Mouse (Mus musculus) skeletal muscle tissue, adult 2 months (tissue): Measurements from ENCODE around the gene Camkmt.

ENCODE experiments used
- DNase-seq: peaks from one replicate; pipeline ENCODE4 v3.0.0-alpha.2; 2012; ENCODE audit warnings: low read depth, low spot score

Camkmt gene

DNA sequence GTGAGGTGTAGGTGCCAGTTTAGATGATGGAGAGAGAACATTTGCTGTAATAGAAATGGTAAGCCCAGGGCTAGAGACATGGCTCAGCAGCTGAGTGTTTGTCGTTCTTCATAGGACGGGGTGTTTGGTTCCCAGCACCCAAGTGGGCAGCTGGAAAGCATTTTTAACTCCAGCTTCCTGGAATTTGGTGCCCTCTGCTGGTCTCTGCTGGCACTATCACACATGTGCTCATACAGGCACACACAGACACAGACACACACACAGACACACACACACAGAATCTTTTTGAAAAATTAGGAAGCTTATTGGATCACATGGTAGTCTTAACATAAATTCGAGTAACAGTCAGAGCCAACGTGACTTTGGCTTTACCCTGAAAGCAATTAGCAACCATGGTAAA lies 200.8 kb downstream of the Camkmt start:
- DNase-seq: no peak

DNA sequence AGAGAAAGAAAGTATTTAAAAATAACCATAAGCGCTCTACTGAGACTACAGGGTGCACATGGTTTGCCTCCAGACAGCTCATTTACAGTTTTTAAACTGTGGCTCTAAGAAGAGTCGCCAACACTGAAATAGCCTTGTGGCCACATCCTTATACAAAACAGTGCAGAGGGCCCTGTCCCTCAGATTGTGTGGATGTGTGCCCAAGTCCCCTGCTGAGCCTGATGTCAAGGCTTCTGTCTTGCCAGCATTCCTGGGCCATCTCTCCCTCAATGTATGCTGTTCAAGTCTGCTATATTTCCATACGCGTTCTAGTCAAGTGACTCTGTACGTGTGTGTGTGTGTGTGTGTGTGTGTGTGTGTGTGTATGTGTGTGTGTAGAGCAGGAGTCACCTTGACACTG lies 201.2 kb downstream of the Camkmt start:
- no peak for DNase-seq

DNA sequence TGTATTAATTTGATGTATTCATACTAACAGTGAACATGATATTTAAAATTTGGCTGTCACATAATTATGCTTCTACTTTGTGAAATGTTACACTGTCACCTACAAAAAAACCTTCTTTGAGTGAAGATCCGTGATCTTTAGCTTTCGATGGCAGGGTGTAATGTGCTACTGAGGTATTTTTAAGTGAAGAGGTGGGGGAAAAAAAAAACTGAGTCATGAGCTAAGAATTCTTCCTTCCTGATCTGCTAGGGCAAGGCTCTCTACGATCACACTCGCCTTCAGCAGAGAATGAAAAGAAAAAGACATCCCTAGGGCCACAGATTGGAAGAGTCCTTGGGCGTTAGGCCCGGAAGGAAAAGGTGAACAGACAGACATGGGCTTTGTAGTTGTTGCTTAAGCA lies 201.9 kb downstream of the Camkmt start:
- DNase-seq: no peak

DNA sequence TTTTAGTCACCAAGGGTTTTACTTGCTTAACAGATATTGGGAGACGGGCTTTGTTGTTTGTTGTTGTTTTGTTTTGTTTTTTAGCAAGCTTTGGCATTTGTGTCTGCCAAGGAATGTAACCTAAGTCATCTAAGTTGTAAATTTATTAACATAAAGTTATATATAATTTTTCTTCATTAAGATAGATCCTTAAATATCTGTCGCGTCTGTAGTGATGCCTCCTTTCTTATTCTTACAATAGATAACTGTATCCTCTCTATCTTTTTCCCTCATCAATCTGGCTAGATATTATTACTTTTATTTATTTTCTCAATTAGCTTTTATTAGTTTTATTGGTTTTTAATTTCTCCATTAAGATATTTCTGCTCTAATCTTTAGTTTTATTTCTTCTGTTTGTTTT lies 213.3 kb downstream of the Camkmt start:
- no peak for DNase-seq

DNA sequence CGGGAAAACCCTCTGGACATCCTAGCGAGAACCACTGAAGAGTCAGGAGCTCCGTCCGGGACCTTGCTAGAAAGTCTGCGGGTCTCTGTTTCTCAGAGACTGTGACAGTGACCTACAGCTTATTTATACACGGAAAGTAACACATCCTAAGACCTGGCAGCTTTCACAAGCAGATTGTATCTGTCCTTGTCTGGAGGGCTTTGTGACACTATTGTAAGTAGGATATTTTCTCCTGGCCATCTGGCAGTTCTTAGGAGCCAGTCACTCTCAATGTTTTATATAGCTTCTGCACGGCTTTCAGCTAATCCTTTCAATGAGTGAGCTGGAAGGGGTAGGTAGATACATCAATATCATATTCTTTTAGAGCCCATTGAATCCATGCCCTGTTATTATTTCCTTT lies 218.2 kb downstream of the Camkmt start:
- DNase-seq: no peak

DNA sequence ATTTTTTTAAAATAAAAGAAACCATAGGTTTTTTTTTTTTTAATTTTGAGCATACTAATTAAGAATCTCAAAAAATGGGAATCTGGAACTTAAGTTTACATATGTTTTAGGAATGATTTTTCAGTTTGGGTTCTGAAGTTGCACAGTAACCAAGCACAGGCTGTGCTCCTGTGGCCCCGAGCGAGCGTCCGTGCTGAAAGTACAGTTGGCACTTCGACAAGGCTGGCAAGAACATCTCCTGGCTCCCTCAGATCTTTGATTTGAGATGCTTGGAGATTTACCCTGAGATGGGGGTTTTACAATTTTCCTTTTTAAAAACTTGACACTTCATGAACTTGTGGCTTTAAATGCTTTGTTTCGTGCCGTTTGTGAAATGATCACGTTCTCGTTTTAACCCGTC lies 218.7 kb downstream of the Camkmt start:
- no peak for DNase-seq

DNA sequence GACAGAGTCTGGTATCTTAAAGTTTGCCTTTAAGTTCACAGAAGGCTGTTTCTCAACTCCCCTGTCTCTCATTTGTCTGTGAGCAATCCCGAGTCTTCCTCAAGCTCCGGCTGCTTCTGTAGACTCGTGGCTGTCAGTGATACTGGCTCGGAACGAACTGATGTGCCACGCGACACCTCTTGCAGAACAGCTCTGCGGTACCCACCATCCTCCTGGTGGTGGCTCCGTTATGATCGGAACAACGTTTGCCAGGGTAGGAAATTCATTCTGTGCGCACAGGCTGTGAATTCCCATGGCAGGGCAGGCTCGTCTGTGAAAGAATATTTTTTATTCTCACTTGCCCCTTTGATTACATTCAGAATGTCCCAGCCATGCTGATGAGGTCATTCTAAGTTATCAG lies 221.0 kb downstream of the Camkmt start:
- no peak for DNase-seq

DNA sequence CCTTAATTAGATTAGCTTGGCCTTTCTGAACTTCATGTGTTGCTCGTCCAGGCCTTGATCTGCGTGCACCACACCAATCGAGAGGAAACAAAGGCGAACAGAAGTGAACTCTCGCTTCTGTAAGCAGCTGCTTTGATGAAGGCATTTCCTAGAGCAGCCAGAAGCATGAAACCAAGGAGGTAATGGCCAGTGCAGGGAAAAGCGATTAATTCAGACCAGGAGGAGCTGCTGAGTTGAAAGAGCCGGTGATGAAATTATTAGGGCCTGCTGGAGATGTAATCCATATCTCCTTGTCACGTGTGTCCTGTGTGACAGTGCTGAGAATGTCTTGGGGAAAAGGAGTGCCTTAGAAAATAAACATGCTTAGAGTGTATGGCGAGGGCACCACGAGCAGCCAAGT lies 228.0 kb downstream of the Camkmt start:
- DNase-seq: no peak

DNA sequence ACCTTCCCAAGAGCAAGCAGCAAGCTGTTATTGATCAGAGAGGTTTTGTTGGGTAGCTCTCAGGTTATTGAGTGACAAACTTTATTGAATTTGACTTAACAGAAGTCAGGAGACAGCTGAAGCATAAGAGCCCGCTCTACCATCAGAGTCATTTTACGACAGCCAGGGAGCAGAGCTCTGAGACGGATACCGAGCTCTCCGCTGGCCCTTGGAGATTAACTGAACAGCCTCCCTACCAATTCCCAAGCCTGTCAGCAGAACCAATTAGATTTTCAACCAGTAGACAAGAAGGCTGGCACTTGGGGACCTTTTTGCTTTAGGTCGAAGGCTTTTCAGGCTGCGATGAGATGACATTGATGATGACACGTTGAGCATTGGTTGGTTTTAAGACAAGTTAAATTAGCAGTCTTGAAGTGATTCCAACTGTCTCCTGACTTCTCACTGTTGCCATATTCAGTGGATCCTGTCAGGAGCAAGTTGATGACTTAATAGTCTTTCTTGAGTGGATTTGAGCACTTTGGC lies 229.5 kb downstream of the Camkmt start:
- no peak for DNase-seq

DNA sequence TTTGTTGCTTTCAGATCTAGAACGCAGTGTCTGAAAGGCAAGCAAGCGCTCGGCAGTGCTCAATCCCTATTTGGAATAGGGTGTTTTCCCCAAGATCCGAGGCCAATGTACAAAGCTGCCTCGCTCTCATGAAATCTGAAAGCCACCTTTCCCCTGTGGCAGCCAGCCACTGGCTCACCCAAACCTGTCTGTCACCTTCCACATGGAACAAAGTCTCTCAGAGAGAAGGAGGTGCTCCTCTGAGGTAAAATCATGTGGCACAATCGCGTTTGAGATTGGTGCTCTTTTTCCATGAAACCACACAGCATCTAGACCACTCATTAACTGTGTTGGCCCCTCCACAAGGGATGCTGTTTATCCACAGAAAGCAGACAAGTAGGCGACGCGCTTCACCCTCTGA lies 238.5 kb downstream of the Camkmt start:
- DNase-seq: no peak

DNA sequence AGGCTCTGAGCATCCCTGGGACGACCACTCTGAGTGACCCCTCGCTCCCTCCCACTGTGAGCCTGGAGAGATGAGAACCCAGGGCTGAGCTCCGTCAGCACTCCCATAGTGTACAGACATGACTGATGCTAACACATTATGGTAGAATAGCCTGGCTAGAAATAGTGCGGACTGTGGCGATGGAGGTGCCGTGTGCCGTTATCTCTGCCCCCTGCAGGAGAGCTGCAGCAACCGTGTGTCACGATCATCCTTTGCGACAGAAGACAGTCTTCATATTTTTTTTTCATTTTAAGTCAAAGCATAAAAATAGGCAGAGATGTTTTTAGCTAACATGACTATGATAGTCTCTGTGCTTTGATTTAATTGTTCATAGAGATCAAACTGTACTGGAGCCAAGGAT lies 245.1 kb downstream of the Camkmt start:
- no peak for DNase-seq

DNA sequence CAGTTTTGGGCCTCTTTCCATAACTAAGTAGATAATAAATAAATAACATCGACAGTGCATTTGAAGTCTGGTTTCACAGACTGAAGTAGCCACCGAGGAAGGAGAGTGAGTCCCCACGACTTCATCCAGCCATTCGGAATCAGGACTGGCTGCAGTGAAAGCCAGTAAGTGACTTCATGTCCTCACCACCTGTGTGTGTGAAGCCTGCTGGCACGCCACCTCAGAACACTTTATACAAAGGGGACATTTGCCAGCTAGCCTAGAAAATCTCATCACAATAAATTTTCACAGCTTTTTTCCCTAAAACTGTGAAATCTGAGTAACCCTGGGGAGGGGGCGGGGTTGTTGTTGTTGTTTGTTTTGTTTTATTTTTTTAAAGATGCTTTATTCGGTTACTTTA lies 247.3 kb downstream of the Camkmt start:
- DNase-seq: no peak

DNA sequence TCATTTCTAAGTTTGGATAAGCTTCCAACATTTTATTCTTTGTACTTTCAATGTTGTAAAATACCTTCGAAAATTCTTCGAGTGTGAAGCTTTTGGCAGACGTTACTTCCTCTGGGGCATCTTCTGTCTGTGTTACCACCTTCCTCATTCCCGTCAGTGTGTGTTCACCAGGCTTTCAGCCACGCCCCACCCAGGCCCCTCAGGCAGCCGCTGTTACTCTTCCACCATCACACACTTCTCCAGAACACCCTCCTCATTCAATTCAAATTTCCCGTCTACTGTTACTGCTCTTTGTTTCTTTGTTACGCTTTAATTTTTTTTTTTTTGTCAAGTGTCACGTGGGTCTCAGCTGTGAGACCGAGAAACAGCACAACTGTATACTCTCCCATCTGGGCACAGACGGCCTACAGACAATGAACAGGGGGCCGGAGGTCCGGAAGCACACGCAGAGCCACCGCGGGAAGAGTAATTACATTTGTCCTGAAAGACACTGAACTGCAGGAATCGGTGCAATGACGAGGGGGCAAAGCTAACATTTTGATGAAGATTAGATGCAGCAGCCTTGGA lies 250.9 kb downstream of the Camkmt start:
- no peak for DNase-seq

DNA sequence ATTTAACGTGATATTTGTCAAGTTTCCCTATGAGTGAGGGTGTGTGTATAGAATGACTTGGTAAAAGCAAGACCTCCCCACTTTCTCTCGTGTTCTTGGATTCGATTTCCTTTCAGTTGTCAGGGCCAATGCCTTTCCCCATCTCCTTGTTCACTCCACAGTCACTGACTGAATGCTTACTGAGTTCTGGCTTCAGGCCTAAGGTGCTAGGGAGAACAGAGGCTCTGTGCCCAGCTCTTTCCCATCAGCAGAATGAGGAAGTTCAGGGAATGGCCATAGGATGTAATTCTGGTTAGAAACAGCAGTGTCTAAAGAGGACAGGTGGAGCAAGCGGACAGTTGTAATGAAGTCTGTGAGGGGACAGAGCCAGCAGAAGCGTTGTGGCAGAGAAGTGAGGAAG lies 252.1 kb downstream of the Camkmt start:
- DNase-seq: no peak

DNA sequence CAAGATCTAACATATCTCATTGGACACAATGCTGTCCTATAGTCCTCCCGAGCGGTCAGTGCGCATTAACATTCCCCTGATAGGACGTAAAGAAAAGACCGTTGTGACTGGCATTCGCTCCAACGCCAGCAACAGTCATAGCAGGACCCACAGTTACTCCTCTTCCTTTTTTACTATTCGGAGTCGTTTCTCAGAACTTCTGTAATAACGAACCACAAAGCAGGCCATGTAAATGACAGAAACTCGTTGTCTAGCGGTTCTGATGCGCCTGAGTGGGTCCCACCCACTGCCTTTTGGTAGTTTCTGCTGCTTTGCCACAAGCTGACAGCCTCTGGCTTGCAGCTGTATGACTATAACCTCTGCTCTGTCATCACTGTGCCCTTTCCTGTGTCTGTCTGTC lies 253.1 kb downstream of the Camkmt start:
- DNase-seq: no peak

DNA sequence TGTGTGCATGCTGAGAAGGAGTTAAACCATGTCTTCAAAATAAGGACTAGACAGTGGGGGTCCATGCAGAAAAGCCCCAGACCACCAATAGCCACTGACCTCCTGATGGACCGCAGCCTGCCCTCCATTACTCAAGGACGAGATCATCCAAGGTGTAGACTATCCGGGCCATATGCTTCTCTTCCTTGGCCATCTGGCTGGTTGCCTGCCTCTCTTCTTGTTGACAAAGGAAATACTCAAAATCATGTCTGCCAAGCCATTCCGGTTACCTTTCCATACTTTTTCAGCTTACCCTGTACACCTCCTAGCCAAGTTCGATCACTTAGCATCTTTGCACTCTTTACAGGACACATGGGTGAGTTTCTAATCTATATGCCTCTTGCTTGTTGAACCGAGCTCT lies 256.3 kb downstream of the Camkmt start:
- no peak for DNase-seq

DNA sequence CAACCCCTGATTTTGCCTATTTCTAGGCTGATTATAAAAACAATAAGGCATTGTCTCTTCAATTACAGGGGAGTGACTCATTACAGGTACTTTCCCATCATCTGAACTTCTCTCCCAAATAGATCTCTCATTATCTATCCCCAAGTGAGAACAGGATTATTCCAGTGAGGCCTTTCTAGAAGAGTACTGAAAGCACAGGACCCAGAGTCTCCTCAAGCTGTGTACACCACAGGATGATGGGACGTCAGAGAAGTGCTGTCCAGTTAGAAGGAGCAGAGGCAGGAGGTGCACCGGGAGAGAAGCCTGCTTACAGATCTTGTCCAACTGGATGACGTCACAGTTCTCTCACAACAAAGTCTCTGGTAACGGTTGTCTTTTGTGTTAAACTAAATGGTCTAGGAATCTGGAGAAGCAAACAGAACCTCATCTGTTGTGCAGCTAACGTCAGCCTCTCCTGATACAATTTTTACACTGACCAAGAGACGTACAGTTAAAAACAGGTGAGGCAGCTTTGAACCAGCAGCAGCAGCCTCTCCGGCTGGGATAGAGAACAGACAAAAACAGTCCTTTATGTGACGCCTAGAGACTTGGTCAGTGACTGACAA lies 259.1 kb downstream of the Camkmt start:
- DNase-seq: no peak

DNA sequence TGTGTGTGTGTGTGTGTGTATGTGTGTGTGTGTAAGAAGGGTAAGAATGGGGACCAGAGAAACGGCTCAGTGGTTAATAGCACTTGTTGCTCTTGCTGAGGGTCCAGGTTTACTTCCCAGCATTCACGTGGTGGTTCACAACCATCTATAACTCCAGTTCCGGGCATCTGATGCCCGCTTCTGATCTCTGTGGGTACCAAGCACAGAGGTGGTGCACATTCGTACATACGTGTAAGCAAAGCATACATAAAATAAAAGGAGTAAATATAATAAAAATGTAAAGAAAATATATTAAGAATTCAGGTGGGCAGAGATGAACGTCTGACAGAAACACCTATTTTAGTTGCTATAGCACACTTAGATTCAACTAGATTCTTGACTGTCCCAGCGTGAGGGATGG lies 260.9 kb downstream of the Camkmt start:
- no peak for DNase-seq

DNA sequence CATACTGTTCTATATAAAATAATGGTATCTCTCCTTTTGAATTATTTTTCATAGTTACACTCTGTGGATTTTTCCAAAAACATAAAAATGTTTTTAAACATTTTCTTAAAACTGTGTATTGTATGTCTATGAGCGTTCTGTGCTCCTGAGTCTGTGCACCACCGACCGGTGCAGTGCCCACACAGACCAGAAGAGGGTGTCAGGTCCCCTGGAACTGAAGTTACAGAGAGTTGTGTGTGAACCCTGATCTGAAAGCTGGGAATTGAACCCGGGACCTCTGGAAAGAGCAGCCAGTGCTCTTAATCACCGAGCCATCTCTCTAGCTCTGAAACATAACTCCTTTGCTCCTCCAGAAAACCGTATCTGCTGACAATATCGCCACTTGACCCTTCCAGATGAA lies 262.4 kb downstream of the Camkmt start:
- DNase-seq: no peak

DNA sequence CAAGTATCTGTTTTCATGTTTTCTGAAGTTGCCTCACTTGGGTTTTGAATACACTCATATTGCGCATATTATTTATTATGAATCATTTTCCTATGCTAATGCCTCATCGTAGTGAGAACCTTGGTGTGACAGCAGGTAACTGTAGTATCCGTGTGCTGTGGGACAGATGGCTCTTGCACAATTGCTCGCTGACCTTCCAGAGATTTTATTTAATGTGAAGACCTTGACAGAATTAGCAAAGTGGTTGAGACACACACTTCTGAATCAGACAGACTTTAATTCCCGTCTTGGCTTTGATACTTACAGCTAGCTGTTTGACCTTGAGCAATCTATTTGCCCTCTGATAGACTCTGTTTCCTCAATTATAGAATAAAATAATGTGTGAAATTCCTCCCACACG lies 262.8 kb downstream of the Camkmt start:
- no peak for DNase-seq

DNA sequence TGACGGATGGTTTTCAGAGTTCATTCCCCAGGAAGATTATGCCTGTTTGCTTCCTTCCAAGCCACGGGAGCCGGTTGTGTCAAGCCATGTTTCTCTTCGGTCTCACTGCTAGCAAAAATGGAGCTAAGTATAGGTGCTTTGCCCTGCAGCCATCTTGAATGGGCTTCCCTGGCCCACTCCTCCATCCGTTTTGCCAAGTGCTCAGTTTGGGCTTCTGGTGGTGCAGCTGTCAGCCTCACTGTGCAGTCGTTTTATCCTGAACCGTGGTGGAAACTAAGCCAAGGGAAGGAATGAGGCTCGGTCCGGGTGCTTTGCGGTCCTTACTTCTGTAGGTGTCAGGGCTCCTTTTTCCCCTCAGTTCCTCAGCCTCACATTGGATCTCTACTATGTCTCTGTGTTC lies 263.3 kb downstream of the Camkmt start:
- no peak for DNase-seq

DNA sequence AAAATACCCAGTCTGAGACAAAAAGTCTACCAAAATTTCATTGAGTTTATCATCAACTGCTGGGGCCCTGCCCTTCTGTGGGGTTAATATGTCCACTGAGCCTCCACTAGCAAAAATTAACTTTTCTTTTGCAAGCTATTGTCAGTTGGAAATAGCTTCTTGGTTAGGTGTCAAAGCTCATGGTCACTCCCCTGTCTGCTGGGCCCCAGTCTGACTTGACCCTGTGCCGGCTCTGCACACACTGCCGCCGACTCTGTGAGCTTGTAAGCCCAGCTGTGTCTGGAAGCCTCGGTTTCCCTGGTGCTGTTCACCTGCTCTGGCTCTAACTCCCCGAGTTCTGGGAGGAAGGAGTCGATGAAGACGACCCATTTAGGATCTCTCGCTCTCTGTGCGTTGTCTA lies 265.0 kb downstream of the Camkmt start:
- no peak for DNase-seq

DNA sequence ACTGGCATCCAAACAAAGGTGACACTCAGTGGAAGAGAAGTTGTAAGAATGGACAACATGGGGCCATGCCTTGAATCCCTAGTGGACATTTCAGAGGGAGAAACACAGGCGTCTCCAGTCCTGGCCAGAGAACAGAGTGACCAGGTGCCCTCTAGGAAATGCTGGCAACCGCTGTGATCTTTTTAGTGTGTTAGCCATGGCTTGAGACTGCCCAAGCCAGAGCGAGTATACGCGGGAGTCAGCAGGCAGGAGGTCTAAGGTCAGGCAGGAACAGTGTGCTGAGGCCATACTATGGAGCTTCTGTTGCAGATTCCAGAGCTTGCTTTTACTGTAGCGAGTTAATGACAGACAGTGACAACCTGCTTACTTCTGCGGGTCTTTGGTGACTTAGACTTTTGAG lies 270.7 kb downstream of the Camkmt start:
- DNase-seq: no peak

DNA sequence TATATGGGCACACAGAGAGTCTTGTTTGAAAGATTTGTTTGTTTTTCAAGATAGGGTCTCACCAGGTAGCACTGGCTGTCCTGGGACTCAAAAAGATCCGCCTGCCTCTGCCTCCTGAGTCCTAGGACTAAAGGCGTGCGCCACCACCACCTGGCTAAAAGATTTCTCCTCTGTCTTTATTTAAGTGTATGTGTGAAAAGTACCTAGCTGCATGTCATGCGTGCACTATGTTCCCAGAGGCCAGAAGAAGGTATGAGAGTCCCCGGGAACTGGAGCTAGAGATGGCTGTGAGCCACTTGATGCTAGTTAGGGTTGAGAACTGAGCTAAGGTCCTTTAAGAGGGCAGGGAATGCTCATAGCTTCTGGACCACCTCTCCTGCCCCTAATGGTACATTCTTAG lies 277.0 kb downstream of the Camkmt start:
- no peak for DNase-seq
